Mouse (Mus musculus) urinary bladder, postnatal 0 days (tissue): ENCODE data around the gene Olfr958. TPM values are rescaled to one million over a fixed set of nuclear protein-coding genes. Genes with fewer than 3 reads are reported as not detected.

ENCODE experiments used
- polyA plus RNA-seq: library from polyadenylated mRNA; unstranded; fragments of >200 nt; fragmentation: Nextera tagmentation; extraction: Ambion mirVana; gene quantifications from 2 replicates; pipeline ENCODE4 v1.2.1, GENCODE M21; 2015

The Olfr958 gene
- not detected in 2 replicates for polyA plus RNA-seq

GRCm38 (mm10) chr9:39553946-39554345 lies at the start of gene Olfr958:
Olfr958 (minus strand) TSS chr9:39554054.

GRCm38 (mm10) chr9:39575469-39575868 lies 21.6 kb upstream of the Olfr958 start, which contains the start of gene Olfr959:
Olfr959 (minus strand) TSS chr9:39575569.

GRCm38 (mm10) chr9:39515531-39515930 lies 38.3 kb downstream of the Olfr958 start, which contains the start of gene Olfr957:
Olfr957 (minus strand) TSS chr9:39515809.

Other genes with a start within 250 kb of the Olfr958 start
- not detected in 2 replicates for gene Olfr948, start 228.0 kb downstream of the Olfr958 start, polyA plus RNA-seq
- not detected in 2 replicates for gene Olfr951, start 166.6 kb downstream of the Olfr958 start, polyA plus RNA-seq
- not detected in 2 replicates for gene Olfr952, start 126.9 kb downstream of the Olfr958 start, polyA plus RNA-seq
- gene Olfr954, start 97.4 kb downstream of the Olfr958 start, polyA plus RNA-seq: not detected in 2 replicates
- gene Olfr955, start 82.1 kb downstream of the Olfr958 start, polyA plus RNA-seq: not detected in 2 replicates
- not detected in 2 replicates for gene Olfr44, start 60.1 kb downstream of the Olfr958 start, polyA plus RNA-seq
- gene Olfr957, start 38.2 kb downstream of the Olfr958 start, polyA plus RNA-seq: not detected in 2 replicates
- not detected in 2 replicates for gene Olfr959, start 21.5 kb upstream of the Olfr958 start, polyA plus RNA-seq
- 16.3 and 17.9 TPM in 2 replicates for gene AW551984, start 50.3 kb upstream of the Olfr958 start, polyA plus RNA-seq
- not detected in 2 replicates for gene Olfr148, start 56.6 kb upstream of the Olfr958 start, polyA plus RNA-seq
- gene Olfr960, start 67.3 kb upstream of the Olfr958 start, polyA plus RNA-seq: not detected in 2 replicates
- gene Olfr961, start 91.0 kb upstream of the Olfr958 start, polyA plus RNA-seq: not detected in 2 replicates
- gene Olfr963, start 113.2 kb upstream of the Olfr958 start, polyA plus RNA-seq: not detected in 2 replicates
- gene Olfr149, start 153.1 kb upstream of the Olfr958 start, polyA plus RNA-seq: not detected in 2 replicates
- gene Olfr965, start 157.3 kb upstream of the Olfr958 start, polyA plus RNA-seq: not detected in 2 replicates
- gene Olfr150, start 176.9 kb upstream of the Olfr958 start, polyA plus RNA-seq: not detected in 2 replicates
- gene Olfr967, start 192.2 kb upstream of the Olfr958 start, polyA plus RNA-seq: not detected in 2 replicates
- not detected in 2 replicates for gene Olfr968, start 229.2 kb upstream of the Olfr958 start, polyA plus RNA-seq
- not detected in 2 replicates for gene Olfr969, start 236.9 kb upstream of the Olfr958 start, polyA plus RNA-seq